Mouse (Mus musculus): Measurements from ENCODE around the gene Trappc3. TPM values are rescaled to one million over a fixed set of nuclear protein-coding genes. Genes with fewer than 3 reads are reported as not detected.

Gene Trappc3
- polyA plus RNA-seq, 1 experiment: 51.1 TPM

DNA sequence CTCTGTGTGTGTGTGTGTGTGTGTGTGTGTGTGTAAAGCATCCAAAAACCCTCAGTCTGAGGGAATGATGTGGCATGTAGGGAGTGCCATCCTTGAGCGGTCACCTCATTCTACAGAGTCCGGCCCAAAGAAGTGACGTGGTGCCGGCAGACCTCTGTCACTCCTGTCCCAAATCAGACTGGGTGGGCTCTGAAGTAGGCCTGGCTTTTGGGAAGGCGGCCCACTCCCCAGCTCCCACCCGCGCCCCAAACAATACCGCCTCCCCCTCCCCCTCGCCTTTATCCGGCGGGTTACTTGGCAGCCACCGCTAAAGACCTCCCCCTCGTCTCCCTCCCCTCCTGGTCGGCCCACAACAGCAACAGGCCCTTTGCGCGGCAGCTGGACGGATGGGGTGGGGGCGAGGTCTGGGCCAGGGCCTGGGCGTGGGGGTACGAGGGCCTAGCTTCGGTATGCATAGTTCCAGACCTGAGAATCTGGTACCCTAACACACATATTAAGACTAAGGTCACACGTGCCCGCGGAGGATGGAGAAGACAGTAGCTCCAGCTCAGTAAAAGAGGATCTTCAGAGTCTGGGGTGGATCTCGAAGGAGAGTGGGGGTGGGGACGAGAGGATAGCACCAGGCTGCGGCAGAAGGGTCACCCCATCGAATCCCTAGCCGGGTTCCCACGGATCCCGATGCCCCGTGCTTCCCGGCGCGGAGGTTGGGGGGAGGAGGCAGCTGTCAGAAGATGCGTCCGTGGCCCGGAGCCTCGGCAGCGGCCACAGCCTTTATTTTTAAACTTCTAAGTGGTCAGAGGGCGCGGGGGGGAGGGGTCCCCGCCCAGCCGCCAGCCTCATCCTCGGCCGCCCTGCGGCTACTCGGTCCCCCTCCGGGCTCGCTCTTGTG, 6.8 kb upstream of the Trappc3 start:
- no peak for TF ChIP-seq POLR2A (IDR thresholded peaks at IDR 0.05; ENCODE audit: borderline replicate concordance, extremely low read depth, low read depth, low read length)
- under 1% methylated on average over 50 of the region's 50 CpGs for WGBS
- DNase-seq: peak; percentile 55
- peak overlapping the region; percentile 86 for H3K4me3 ChIP-seq (replicated peaks; ENCODE audit: extremely low read depth, low read depth, low read length)
- peaks cover 44% of the 10 kb centered on the region for H3K4me1 ChIP-seq (ENCODE audit: control insufficient read depth, insufficient read depth, low read length)

DNA sequence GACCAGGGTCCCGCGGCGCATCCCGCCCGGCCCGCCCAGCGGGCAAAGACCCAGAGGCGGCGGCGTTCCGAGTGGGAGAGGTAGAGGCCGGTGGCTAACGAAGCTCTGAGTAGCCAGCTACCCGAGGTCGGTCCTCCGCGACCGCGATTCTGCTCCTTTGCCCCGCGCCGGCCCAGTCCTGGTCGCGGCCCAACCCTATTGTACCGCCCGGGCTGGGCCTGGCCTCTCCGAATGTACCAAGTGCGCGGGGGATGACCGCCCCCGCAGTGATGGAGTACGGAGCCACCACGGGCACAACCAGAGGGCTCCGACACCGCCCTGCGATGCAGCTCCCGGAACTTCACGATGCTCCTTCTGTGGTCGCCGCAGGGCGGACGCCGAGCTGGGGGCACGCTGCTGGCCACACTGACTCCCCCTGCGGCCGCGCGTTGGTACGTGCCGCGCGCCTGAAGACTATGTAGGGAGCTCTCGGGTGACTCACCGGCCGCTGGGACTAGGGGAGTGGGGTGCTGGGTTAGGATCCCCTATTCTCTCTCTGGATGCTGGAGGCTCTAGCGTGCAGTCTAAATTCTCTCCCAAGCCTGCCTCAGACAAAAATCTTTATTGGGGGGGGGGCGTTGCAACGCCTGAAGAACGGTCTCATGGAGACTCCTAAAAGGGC, 5.9 kb upstream of the Trappc3 start, which contains the start of gene Map7d1:
Map7d1 (minus strand) TSS at position 213 of the 661 bp plus-strand sequence.
- TF ChIP-seq CTCF (IDR thresholded peaks at IDR 0.05; ENCODE audit: insufficient read depth, low read length): no peak
- peak; percentile 99 for TF ChIP-seq POLR2A (IDR thresholded peaks at IDR 0.05; ENCODE audit: borderline replicate concordance, extremely low read depth, low read depth, low read length)
- Histone ChIP-seq H3K4me1 (ENCODE audit: control insufficient read depth, insufficient read depth, low read length) (peaks cover 42% of the 10 kb centered on the region), H3K4me3 (replicated peaks; ENCODE audit: extremely low read depth, low read depth, low read length) (peak within 1 kb of the TSS; percentile 86)
- WGBS: under 1% methylated on average over 59 of the region's 59 CpGs
- DNase-seq: peak; percentile 95

DNA sequence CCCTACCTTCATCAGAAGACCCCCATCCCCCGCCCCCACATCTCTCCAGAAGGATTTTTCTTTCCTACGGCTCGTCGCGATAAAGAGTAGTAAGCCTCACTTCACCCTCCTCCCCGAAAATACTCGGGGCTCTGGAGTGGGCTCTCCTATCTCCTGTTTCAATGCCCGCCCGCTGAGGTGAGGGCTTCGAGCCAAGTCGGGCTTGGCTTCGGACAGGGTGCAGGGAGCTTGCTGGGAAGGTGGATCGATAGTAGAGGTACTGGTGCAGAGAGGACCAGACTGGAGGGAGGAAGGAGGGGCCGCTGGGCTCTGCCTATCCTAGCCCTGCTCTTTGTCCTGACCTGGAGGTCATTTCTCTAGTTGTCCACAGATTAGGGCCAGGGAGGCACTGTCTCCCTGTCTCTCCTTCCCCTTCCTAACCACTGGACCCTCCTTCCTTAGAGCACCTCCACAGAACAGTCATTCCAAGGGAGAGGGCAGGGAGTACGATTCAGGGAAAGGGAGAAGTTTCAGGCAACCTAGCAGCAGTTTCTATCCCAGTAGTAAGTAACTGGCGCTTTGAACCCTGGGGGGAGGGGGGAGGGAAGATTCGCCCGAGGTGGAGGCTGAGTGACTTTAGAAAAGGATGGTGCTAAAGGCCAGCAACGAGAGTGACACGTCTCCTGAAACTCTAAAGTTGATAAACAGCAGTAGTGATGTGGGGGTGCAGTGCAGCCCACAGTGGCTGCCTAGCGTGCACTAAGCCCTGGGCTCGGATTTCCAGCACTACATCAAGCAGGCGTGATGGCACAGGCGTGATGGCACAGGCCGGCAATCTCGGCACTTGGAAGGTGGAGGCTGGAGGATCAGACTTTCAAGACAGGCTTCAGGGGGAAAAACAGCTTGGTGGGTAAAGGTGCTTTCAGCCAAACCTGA, 4.9 kb upstream of the Trappc3 start:
- peaks cover 43% of the 10 kb centered on the region for H3K4me1 ChIP-seq (ENCODE audit: control insufficient read depth, insufficient read depth, low read length)
- 9% methylated on average over 26 of the region's 26 CpGs for WGBS
- DNase-seq: peak; percentile 55
- TF ChIP-seq CTCF (IDR thresholded peaks at IDR 0.05; ENCODE audit: insufficient read depth, low read length) (no peak), POLR2A (IDR thresholded peaks at IDR 0.05; ENCODE audit: borderline replicate concordance, extremely low read depth, low read depth, low read length) (no peak)
- H3K4me3 ChIP-seq (replicated peaks; ENCODE audit: extremely low read depth, low read depth, low read length): peak overlapping the region; percentile 86

DNA sequence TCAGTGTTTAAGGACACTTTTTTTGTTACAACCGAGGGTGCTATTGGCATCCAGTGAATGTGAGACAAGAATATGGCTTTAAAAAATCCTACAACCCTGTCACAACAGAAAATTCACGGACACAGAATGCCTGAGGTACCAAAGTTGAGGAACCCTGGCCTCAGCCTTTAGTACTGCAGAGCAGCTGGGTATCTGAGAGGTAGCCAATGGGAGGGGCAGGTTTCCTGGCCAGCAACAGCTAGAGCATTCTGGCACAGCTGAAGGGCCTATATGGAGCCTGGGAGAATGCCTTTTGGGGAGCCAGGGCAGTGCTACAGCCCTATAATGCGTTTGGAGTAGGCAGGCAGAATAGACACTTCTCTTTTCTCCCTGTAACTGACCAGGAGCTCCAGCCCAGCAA, 3.1 kb upstream of the Trappc3 start:
- DNase-seq: no peak
- H3K4me1 ChIP-seq (ENCODE audit: control insufficient read depth, insufficient read depth, low read length): peaks cover 37% of the 10 kb centered on the region
- 17% methylated on average over 3 of the region's 3 CpGs for WGBS
- TF ChIP-seq POLR2A (IDR thresholded peaks at IDR 0.05; ENCODE audit: borderline replicate concordance, extremely low read depth, low read depth, low read length): no peak
- TF ChIP-seq CTCF (IDR thresholded peaks at IDR 0.05; ENCODE audit: insufficient read depth, low read length): no peak
- H3K4me3 ChIP-seq (replicated peaks; ENCODE audit: extremely low read depth, low read depth, low read length): no peak overlapping the region

DNA sequence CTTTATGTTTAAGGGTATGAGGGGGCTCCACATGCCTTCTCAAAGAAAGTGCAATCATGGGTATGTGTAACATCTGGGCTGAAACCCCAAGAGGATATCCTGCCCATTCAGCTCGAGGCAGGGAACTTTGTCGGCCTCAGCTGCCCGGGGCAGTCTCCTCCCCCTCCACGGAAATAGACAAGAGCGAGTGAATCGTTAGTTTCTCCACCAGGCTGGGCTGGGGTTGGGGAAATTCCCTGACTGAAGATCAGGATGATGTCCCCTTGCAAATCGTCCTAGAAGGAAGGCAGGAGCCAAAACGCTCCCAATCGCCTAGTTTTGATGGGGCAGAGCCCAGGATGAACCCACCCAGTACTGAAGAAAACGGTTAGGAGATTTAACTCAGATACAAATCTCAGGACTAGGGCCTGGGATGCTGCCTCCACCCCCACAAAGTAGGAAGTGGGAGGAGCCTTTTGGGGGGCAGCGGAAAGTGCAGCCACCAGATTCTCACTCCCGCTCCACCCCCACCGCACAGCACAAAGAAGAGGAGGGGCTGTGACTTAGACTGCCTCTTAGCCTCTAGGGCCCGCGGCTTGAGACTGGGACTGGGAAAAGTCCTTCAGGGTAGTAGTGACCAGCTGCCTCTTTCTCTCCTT, 2.5 kb upstream of the Trappc3 start:
- 3% methylated on average over 15 of the region's 15 CpGs for WGBS
- peaks cover 32% of the 10 kb centered on the region for H3K4me1 ChIP-seq (ENCODE audit: control insufficient read depth, insufficient read depth, low read length)
- TF ChIP-seq CTCF (IDR thresholded peaks at IDR 0.05; ENCODE audit: insufficient read depth, low read length) (no peak), POLR2A (IDR thresholded peaks at IDR 0.05; ENCODE audit: borderline replicate concordance, extremely low read depth, low read depth, low read length) (peak; percentile 69; the same call in 1 of the 2 replicates)
- peak overlapping the region; percentile 31 for H3K4me3 ChIP-seq (replicated peaks; ENCODE audit: extremely low read depth, low read depth, low read length)
- DNase-seq: peak; percentile 71

DNA sequence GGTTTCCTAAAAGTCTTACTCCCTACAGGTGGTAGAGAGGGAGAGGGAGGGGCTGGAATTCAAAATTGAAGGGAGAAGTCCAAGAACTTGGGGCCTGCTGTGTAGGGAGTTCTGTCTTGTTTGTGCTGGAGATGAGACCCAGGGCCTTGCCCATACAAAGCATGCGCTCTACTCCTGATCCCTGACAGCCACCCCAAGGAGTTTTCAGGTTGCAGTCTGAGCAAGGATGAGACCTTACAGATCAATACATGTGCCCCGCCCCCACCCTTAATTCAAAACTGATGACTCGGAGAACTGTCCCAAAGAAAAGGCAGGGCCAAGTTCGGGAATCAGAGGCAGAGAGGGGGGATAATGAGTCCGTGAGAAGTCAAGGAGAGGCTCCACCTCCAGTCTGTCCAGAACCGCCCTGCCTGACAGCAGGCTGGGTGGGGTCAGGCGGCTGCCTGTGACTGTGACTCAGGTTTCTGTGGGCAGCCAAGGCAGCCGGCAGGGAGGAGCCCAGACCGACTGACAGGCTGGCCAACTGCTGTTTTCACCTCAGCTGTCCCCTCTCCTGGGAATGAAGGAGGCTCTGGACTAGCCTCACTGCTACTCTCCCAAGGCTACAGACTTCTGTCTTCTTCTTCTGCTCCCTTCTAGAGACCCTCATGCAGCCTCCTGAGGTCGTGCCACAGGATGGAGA, 1.5 kb upstream of the Trappc3 start:
- peak; percentile 77 for DNase-seq
- peak; percentile 66; the same call in 1 of the 2 replicates for TF ChIP-seq POLR2A (IDR thresholded peaks at IDR 0.05; ENCODE audit: borderline replicate concordance, extremely low read depth, low read depth, low read length)
- no peak for TF ChIP-seq CTCF (IDR thresholded peaks at IDR 0.05; ENCODE audit: insufficient read depth, low read length)
- no peak overlapping the region for H3K4me3 ChIP-seq (replicated peaks; ENCODE audit: extremely low read depth, low read depth, low read length)
- WGBS: 3% methylated on average over 10 of the region's 10 CpGs
- peaks cover 30% of the 10 kb centered on the region for H3K4me1 ChIP-seq (ENCODE audit: control insufficient read depth, insufficient read depth, low read length)

DNA sequence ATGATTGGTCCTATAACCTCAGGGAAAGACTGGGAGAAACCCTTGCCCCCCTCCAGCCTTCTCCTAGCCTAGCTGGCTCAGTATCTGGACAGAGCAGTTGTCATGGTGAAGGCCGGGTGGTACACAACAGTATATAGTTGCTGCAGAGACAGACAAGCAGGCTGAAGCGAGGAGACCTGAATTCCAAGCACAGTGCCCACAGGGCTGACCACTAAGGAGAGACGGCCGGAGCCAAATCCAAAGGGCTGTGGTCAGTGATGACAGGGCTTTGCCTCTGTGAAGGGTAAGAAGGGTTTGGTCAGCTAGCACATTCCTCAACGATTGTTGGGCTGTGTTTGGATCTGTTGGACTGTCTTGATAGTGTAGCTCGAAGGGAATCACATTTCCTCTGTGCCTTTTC, 859 bp upstream of the Trappc3 start:
- no peak for DNase-seq
- no peak overlapping the region for H3K4me3 ChIP-seq (replicated peaks; ENCODE audit: extremely low read depth, low read depth, low read length)

DNA sequence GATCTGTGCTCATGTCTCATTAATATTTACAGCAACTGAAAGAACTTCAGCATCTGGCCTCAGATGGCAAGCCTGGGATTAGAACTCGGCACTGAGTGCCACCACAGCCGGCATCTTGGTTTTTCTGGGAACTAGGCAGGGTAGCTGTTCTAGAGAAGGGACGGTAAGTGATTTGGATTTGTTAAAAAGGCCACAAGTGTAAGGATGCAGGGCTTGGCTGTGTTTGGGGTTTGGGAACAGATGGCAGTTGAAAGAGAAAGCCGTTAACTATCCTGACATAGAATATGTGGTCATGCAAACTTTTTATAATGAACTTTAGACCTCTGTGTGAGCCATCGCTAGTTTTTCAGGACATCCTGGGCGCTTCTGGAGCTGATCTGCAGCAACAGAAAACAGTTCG, 450 bp upstream of the Trappc3 start:
- no peak for DNase-seq
- TF ChIP-seq CTCF (IDR thresholded peaks at IDR 0.05; ENCODE audit: insufficient read depth, low read length) (no peak), POLR2A (IDR thresholded peaks at IDR 0.05; ENCODE audit: borderline replicate concordance, extremely low read depth, low read depth, low read length) (no peak)
- H3K4me3 ChIP-seq (replicated peaks; ENCODE audit: extremely low read depth, low read depth, low read length): no peak overlapping the region
- WGBS: 32% methylated on average over 7 of the region's 7 CpGs
- H3K4me1 ChIP-seq (ENCODE audit: control insufficient read depth, insufficient read depth, low read length): peaks cover 30% of the 10 kb centered on the region

More for the DNA sequence above, 859 bp upstream of the Trappc3 start:
- 43% methylated on average over 6 of the region's 6 CpGs for WGBS
- TF ChIP-seq POLR2A (IDR thresholded peaks at IDR 0.05; ENCODE audit: borderline replicate concordance, extremely low read depth, low read depth, low read length): 0 out of 2 replicates have a peak, but pooled peaks have one; percentile 15
- TF ChIP-seq CTCF (IDR thresholded peaks at IDR 0.05; ENCODE audit: insufficient read depth, low read length): no peak
- peaks cover 30% of the 10 kb centered on the region for H3K4me1 ChIP-seq (ENCODE audit: control insufficient read depth, insufficient read depth, low read length)

All from lung, adult 2 months (tissue).